Mouse (Mus musculus): ENCODE measurements around the gene Satb2. TPM values are rescaled to one million over a fixed set of nuclear protein-coding genes. Genes with fewer than 3 reads are reported as not detected.

Gene Satb2
- total RNA-seq (2023): 1.9 to 2.8 TPM (median 2.5 TPM) in 4 replicates

GRCm38 (mm10) chr1:56978151-56978700, at the start of gene Satb2:
Gene Satb2 (minus strand): TSS chr1:56978650.

All from B cell, adult 62 days (primary cell).